Mouse (Mus musculus) spleen, postnatal 10 days (tissue): Measurements from ENCODE around the gene Smim15.

Experiments
- DNase-seq, 2 experiments: peaks; one replicate each; pipeline ENCODE4 v3.0.0; 2021 to 2022; ENCODE audit warnings: low spot score in 2 of 2

Smim15 gene

GRCm38 (mm10) chr13:108044222-108044941 is at the start of gene Smim15:
TSS of gene Smim15 (plus strand) at chr13:108044446.
- DNase-seq, result peak; percentile 83 to 91

GRCm38 (mm10) chr13:107995211-107995610 is 49.0 kb upstream of the Smim15 start:
- no peak for DNase-seq

- DNase-seq, result no peak
These were observed 47.9 kb upstream of the Smim15 start for GRCm38 (mm10) chr13:107996301-107996700.

GRCm38 (mm10) chr13:108007861-108008260 is 36.4 kb upstream of the Smim15 start:
- DNase-seq, result no peak

- no peak for DNase-seq
These were observed 31.1 kb upstream of the Smim15 start for GRCm38 (mm10) chr13:108013110-108013509.

DNA sequence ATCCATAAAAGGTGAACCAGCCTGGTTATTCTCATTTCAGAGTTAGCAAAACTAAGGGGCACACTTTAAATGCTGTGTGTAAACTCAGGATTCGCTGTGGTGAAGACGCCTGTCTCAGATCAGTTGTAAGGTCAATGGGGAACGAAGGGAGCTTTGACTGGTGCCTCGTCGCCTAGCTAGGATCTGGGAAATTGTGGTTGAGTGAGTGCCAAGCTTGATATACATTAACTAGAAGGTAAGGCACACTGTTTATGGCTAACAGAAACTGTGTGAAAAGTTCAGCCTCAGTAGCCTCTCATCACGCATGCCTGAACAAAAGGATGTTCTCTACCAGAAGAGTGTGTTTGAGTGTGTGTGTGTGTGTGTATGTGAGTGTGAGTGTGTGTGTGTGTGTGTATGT is 30.4 kb upstream of the Smim15 start:
- DNase-seq, result no peak

- no peak for DNase-seq
These were observed 29.1 kb upstream of the Smim15 start for GRCm38 (mm10) chr13:108015166-108015565.

DNA sequence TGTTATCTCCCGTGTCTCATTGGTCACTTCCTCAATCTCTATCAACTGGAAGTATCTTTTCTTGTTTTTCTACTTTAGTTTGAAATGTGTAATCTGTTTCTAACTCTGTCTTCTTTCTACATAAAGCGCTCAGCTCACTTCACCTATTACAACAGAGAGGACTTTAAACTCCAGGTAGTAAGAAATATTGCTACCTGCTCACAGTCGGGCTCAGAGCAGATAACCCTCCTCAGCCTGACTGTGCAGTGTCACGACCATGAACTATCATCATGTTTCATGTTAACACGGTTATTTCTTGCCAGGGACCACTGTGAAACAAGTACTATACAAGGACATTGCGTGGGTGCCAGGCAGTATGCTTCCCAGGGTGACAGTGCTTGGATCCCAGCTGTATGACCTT is 26.9 kb upstream of the Smim15 start:
- no peak for DNase-seq

- no peak for DNase-seq
These were observed 18.4 kb upstream of the Smim15 start for GRCm38 (mm10) chr13:108025802-108026201.

DNA sequence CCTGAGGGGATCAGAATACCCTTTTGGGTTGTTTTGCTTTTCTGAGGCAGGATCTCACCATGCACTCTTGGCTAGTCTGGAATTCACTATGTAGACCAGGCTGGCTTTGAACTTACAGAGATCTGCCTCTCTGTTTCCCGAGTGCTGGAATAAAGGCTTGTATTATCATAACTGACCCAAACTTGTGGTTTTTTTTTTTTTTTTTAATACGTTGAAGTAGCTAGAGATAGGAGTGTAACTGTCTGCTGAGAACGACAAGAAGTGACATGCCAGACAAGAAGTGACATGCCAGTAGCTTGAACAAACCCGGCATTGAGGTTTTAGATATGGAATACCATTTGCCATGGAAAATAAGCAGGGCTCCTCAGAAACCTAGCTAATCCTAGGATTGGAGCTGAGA is 11.5 kb upstream of the Smim15 start:
- DNase-seq, result no peak

GRCm38 (mm10) chr13:108039375-108039774 is 4.9 kb upstream of the Smim15 start:
- DNase-seq, result no peak

DNA sequence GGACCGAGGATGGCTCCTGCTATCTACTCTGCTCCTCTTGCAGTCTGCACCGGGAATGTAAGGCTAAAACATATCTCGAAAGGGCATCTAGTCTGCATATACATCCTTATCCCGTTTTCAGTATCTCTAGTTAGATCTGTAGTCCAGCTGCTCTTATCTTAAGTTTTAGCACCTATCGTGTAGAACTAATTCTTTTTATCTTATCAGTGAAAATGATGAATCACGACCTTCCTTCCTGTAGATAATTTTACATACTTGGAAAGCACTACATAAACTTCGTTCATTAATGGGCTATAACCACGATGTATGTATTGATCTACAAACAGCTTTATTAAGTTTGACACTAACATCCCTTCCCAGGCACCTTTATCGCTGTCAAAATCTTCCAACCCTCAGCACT is 4.3 kb upstream of the Smim15 start:
- DNase-seq, result no peak

DNA sequence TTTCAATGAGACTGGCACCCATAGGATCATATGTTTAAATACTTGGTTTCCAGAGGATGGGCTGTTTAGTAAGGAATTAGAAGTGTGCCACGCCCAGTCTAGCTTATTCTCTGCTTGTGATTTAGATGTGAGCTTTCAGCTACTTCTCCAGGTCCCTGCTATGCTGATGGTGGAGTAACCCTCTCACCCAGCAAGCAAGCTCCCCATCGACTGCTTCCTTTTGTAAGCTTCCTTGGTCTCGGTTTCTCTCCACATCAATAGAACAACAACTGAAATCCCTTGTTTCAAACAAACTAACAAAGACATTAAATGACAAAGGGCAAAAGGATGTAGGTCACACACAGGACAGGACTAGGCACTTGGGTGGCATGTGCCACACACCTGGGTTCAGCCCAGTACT is 3.8 kb upstream of the Smim15 start:
- no peak for DNase-seq

DNA sequence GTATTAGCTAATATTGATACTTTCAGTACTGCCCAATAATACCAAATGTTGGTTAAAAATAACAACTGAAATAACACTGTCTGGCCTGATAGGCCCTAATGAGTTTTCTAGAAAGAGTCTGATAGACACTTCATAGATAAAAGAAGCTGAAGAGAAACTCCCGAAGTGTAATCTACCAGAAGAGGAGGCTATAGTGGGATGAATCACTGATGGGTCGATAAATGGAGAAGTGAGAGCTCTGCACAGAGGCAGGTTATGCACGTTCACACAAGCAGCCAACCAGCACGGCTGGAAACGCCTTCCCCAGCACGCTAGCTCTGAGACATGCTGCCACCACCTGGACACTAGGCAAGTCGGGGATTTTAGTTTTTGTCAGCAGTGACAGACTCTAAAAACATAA is 2.9 kb upstream of the Smim15 start:
- peak; percentile 11 to 72 for DNase-seq

GRCm38 (mm10) chr13:108043431-108044221 is 620 bp upstream of the Smim15 start:
- DNase-seq, result peak in 1 of 2 experiments; percentile 8

- DNase-seq, result no peak
These were observed 1.4 kb downstream of the Smim15 start for GRCm38 (mm10) chr13:108045646-108046045.

GRCm38 (mm10) chr13:108046071-108046470 is 1.8 kb downstream of the Smim15 start:
- no peak for DNase-seq

DNA sequence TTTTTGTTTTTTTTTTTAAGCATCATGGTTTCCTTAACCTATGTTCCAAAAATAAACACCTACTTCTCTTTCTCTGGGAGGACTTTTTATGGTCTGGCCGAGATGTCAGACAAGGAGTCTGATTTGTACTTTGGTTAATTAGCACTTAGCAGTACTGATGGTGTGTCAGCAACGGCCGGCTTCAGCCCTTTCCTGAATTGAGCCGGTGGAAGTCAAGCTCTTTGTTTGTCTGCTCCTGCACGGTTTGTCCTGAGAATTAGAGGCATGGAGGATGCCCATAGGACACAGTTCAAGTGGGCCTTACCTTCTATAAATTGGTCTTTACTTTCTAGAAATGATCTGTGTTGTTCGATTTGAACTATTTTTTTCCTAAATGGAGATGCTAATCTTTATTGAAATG is 2.6 kb downstream of the Smim15 start:
- DNase-seq, result no peak

DNA sequence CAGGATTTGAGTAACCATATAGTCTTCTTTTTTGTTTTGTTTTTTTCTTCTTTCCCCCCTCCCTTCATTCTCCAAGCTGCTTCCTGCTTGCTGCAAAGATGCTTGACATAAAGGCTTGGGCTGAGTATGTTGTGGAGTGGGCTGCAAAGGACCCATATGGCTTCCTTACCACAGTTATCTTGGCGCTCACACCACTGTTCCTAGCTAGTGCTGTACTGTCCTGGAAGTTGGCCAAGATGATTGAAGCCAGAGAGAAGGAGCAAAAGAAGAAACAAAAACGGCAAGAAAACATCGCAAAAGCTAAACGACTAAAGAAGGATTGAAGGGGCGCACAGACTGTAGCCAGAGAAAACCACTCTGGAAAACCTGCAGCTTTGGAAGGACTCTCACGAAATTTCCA is 3.1 kb downstream of the Smim15 start:
- no peak for DNase-seq

DNA sequence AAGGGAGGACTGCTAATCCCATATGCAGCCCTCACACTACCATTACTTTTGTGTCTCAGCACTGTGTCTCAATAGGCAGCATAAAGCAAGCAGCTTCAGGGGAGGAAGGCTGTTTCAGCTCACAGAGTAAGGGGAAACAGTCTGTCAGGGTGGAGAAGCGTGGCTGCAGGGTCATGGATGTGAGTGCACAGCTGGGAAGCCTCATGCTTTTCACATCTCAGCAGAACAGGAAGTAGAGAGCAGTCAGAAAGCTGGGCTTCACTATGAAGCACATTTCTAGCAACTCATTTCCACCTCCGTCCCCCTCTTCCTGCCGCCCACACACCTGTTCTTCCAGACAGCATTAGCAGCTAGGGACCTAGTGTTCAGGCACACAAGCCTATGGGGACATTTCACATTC is 12.7 kb downstream of the Smim15 start:
- peak in 1 of 2 experiments; percentile 28 for DNase-seq

GRCm38 (mm10) chr13:108060286-108060885 is 16.1 kb downstream of the Smim15 start:
- no peak for DNase-seq

- DNase-seq, result no peak
These were observed 16.8 kb downstream of the Smim15 start for GRCm38 (mm10) chr13:108060936-108061578.
